Mouse (Mus musculus) cortical plate, adult 2 months (tissue): ENCODE data around the gene Ankrd44.

Experiments used
- CTCF ChIP-seq: fragments of 200-500 bp; IDR thresholded peaks from 2 replicates; pipeline ENCODE4 v1.5.1; 2011; ENCODE audit warnings: mild to moderate bottlenecking, control low read depth, low read length; ENCODE audit not compliant: insufficient read depth; ENCODE audit errors: extremely low read depth
- POLR2A ChIP-seq: fragments of 200-500 bp; IDR thresholded peaks from 2 replicates; pipeline ENCODE4 v1.6.1; 2011; ENCODE audit warnings: mild to moderate bottlenecking, low read length, control low read depth; ENCODE audit not compliant: insufficient read depth; ENCODE audit errors: extremely low read depth

DNA sequence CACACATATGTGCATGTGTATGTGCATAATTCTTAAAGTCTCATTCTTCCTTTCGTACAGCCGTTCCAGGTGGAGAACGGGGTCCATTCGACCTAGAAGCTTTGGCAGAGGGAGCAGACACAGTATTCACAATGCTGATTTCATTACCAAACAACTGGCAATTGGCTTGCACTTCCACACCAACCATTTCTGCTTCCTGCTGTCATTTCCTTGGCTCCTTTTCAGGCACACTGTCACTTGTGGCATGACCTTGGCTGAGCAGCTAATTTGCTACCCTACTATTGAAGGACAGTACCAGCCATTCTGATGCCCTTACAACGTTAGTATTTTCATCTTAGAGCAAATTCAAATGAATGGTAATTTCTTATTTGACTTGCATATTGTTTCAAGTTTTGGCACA is 277.9 kb downstream of the Ankrd44 start:
- TF ChIP-seq POLR2A = no peak
- TF ChIP-seq CTCF = no peak
